Mouse (Mus musculus) hindbrain, postnatal 0 days (tissue): ENCODE results near the gene Zscan10. TPM values are rescaled to one million over a fixed set of nuclear protein-coding genes. Genes with fewer than 3 reads are reported as not detected.

ENCODE experiments used
- ATAC-seq: fragments of 200-750 bp; cut with Nextera tagmentation; 2 replicates; pipeline ENCODE4 v1.8.0; 2017; ENCODE audit warnings: mild to moderate bottlenecking, moderate TSS enrichment, moderate library complexity
- DNase-seq: peaks from one replicate; pipeline ENCODE4 v3.0.0-alpha.2; 2015; ENCODE audit warnings: low spot score
- H3K27ac ChIP-seq: fragments of 300-500 bp; sonication (generic); 2 replicates; pipeline ENCODE4 v1.5.1; 2014; ENCODE audit warnings: mild to moderate bottlenecking
- H3K27me3 ChIP-seq: fragments of 300-500 bp; sonication (generic); 2 replicates; pipeline ENCODE4 v1.6.1; 2014; ENCODE audit warnings: low read length, mixed read lengths; ENCODE audit not compliant: insufficient read depth
- H3K36me3 ChIP-seq: fragments of 300-500 bp; sonication (generic); 2 replicates; pipeline ENCODE4 v1.6.1; 2014; ENCODE audit warnings: low read length, mixed read lengths; ENCODE audit not compliant: insufficient read depth
- H3K4me1 ChIP-seq: fragments of 300-500 bp; sonication (generic); 2 replicates; pipeline ENCODE4 v1.6.1; 2014; ENCODE audit warnings: antibody characterized with exemption, low read length, mixed read lengths; ENCODE audit not compliant: insufficient read depth
- H3K4me2 ChIP-seq: fragments of 300-500 bp; sonication (generic); 2 replicates; pipeline ENCODE4 v1.6.1; 2014; ENCODE audit warnings: low read depth, mild to moderate bottlenecking, low read length, moderate library complexity, mixed read lengths
- H3K4me3 ChIP-seq: fragments of 300-500 bp; sonication (generic); 2 replicates; pipeline ENCODE4 v1.5.1; 2014; ENCODE audit warnings: low read length
- H3K9ac ChIP-seq: fragments of 300-500 bp; sonication (generic); replicated peaks from 2 replicates; pipeline ENCODE4 v1.6.1; 2014; ENCODE audit warnings: mild to moderate bottlenecking, low read length, moderate library complexity, mixed read lengths
- H3K9me3 ChIP-seq: fragments of 300-500 bp; sonication (generic); 2 replicates; pipeline ENCODE4 v1.6.1; 2016; ENCODE audit warnings: low read length, mixed read lengths
- CTCF ChIP-seq: IDR thresholded peaks from 2 replicates; pipeline ENCODE4 v1.5.1; 2016; ENCODE audit warnings: antibody characterized with exemption, control low read depth, low read depth
- WGBS: fragments of 180-500 bp; shearing (Covaris S2); extraction: QIAGEN DNeasy Blood & Tissue Kit; methylation state at CpG from one replicate; pipeline ENCODE4 v1.1.7; 2014; 5-methylcytosine and 5-hydroxymethylcytosine counted together
- polyA plus RNA-seq: library from polyadenylated mRNA; unstranded; fragments of >200 nt; fragmentation: Nextera tagmentation; extraction: Ambion mirVana; gene quantifications from 2 replicates; pipeline ENCODE4 v1.2.1, GENCODE M21; 2015
- total RNA-seq: library from RNA; depleted of rRNA; stranded (reverse); fragments of >200 nt; gene quantifications from 2 replicates; pipeline ENCODE4 v1.2.3, GENCODE M21; 2014

Gene Zscan10
- total and polyA plus RNA-seq, 2 experiments from 2014 or later, result 0.10 to 0.14 TPM

DNA sequence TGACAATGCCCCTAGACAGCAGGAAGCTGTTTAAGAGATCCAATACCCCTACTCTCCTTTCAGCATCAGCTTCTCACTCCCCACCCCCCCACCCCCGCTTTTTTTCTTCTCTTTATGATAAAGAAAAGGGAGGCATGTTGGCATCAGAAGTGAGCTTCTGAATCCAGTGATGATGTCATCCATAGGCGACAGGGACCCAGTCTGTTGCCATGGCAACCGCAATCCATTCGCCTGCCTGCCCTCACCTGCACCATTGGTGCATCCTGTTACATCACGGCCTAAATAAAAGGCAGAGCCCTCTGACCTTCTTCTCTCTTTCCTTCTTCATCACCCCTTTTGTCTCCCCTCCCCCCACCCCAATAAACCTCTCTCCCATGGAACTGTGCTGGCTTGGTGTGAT, 32.3 kb upstream of the Zscan10 start:
- H3K9me3 ChIP-seq, result no peaks in the 10 kb centered on the region
- H3K36me3 ChIP-seq, result no peaks in the 10 kb centered on the region
- H3K9ac ChIP-seq, result no peak overlapping the region
- peak; percentile 69 for DNase-seq
- H3K4me3 ChIP-seq, result no peak overlapping the region
- no peak for ATAC-seq
- no peaks in the 10 kb centered on the region for H3K27me3 ChIP-seq
- H3K4me1 ChIP-seq, result 0 out of 2 replicates have a peak, but pooled peaks cover 5% of the 10 kb centered on the region
- H3K4me2 ChIP-seq, result no peak overlapping the region
- 19% methylated on average over 5 of the region's 5 CpGs for WGBS
- H3K27ac ChIP-seq, result no peak overlapping the region
- no peak for TF ChIP-seq CTCF

DNA sequence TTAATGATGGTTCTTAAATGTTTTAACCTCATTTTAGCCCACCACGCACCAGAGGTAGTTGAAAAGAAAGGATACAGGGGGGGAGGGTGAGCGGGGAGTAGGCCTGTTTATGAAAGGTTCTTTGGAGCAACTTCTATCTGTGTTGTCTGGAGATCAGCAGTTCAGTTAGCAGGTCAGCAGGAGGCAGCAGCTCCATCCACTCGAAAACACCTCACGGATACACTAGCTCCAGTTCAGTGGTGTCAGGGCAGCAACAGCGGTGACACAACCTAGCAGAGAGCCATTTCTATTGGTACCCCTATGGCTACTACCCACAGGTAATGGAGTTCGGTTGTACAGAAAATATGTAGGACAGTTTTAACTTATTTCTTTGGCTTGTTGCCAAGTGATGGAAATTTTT, 30.6 kb upstream of the Zscan10 start:
- Histone ChIP-seq H3K9ac (no peak overlapping the region), H3K36me3 (peaks cover 13% of the 10 kb centered on the region; the same call in 1 of the 2 replicates), H3K4me3 (no peak overlapping the region), H3K27me3 (no peaks in the 10 kb centered on the region), H3K4me1 (no peaks in the 10 kb centered on the region), H3K4me2 (no peak overlapping the region), H3K27ac (no peak overlapping the region), H3K9me3 (no peaks in the 10 kb centered on the region)
- ATAC-seq (peak; percentile 46), DNase-seq (peak; percentile 62)
- peak; percentile 72 for TF ChIP-seq CTCF
- 40% methylated on average over 6 of the region's 6 CpGs for WGBS

DNA sequence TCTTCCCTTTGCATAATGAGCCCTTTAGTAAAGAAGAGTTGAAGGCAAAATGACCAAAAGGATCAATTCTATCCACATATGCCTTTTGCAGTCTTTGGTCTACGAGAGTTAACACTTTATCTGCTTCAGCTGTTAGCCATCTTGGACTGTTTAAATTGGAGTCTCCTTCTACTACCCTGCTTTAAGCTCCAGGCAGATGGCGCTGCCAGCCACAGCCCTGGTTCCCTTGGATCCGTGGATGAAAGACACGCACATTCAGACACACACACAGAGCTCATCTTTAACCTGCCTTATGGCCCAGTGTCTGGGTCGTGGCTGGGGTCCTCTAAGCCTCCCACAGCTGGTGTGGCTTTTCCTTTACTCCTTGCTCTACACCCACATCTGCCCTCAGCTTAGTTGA, 29.6 kb upstream of the Zscan10 start:
- no peak overlapping the region for H3K4me3 ChIP-seq
- DNase-seq, result peak; percentile 48
- H3K4me1 ChIP-seq, result no peaks in the 10 kb centered on the region
- peak; percentile 60 for TF ChIP-seq CTCF
- no peak overlapping the region; the same call in 1 of the 2 replicates for H3K27ac ChIP-seq
- peaks cover 22% of the 10 kb centered on the region for H3K36me3 ChIP-seq
- no peak overlapping the region for H3K9ac ChIP-seq
- H3K27me3 ChIP-seq, result no peaks in the 10 kb centered on the region
- ATAC-seq, result peak; percentile 25; the same call in 1 of the 2 replicates
- no peaks in the 10 kb centered on the region; the same call in 1 of the 2 replicates for H3K9me3 ChIP-seq
- H3K4me2 ChIP-seq, result no peak overlapping the region
- WGBS, result 22% methylated on average over 5 of the region's 5 CpGs

DNA sequence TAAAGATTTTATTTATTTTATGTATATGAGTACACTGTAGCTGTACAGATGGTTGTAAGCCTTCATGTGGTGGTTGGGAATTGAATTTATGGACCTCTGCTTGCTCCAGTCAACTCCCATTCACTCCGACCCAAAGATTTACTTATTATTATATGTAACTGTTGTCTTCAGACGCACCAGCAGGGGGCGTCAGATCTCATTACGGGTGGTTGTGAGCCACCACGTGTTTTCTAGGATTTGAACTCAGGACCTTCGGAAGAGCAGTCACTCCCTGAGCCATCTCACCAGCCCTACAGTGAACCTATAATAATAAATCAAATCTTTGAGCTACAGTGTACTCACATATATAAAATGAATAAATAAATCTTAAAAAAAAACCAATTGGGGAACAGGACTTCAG, 28.6 kb upstream of the Zscan10 start:
- peaks cover 31% of the 10 kb centered on the region for H3K36me3 ChIP-seq
- 82% methylated on average over 6 of the region's 6 CpGs for WGBS
- no peak for ATAC-seq
- H3K27ac ChIP-seq, result no peak overlapping the region
- no peak overlapping the region for H3K9ac ChIP-seq
- H3K4me1 ChIP-seq, result no peaks in the 10 kb centered on the region
- no peak overlapping the region for H3K4me2 ChIP-seq
- H3K4me3 ChIP-seq, result no peak overlapping the region
- peak; percentile 27; the same call in 1 of the 2 replicates for TF ChIP-seq CTCF
- no peaks in the 10 kb centered on the region; the same call in 1 of the 2 replicates for H3K9me3 ChIP-seq
- no peak for DNase-seq
- no peaks in the 10 kb centered on the region for H3K27me3 ChIP-seq

DNA sequence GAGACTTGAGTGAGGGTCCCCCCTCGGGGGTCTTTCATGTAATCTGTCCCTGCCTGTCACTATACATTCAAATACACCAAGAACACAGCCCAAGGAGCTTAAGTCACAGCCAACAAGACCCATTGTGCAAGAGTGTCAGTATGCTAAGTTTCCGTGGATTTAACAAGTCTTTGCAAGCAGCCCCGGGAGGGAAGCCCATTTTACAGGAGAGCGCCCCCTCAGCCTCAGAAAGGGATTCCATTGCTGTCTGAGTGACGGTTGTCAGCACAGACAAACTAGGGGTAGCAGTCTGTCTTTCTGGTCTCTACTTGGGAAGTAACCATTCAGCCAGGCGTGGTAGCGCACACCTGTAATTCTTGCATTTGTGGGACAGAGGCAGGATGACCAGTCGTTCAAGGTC, 26.5 kb upstream of the Zscan10 start:
- H3K4me2 ChIP-seq, result no peak overlapping the region
- WGBS, result 90% methylated on average over 8 of the region's 8 CpGs
- no peak for ATAC-seq
- H3K9me3 ChIP-seq, result no peaks in the 10 kb centered on the region; the same call in 1 of the 2 replicates
- H3K4me1 ChIP-seq, result no peaks in the 10 kb centered on the region
- H3K36me3 ChIP-seq, result peaks cover 44% of the 10 kb centered on the region
- DNase-seq, result no peak
- no peak overlapping the region for H3K27ac ChIP-seq
- no peak overlapping the region for H3K4me3 ChIP-seq
- H3K27me3 ChIP-seq, result no peaks in the 10 kb centered on the region
- TF ChIP-seq CTCF, result no peak
- no peak overlapping the region for H3K9ac ChIP-seq

DNA sequence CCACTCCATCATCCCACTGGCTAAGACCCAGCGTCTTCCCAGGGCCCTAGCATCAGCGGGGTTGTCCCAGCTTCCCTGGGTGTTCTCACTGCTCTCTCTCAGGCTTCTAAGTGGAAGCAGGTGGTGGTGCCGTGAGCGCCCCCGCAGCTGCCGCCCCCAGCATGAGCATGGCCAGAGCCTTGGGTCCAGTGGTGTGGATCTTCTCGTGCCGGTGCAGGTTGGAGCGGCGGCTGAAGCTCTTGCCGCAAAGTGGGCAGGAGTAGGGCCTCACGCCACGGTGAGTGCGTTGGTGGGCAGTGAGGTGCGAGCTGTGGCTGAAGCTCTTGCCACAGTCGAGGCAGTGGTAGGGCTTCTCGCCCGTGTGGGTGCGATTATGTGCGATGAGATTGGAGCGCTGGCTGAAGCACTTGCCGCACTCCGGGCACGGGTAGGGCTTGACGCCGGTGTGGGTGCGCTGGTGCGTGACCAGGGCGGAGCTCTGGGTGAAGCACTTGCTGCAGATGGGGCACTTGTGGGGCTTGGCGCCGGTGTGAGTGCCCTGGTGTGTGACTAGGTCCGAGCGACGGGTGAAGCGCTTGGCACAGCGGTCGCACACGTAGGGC, 24.6 kb upstream of the Zscan10 start:
- no peak for DNase-seq
- Histone ChIP-seq H3K9ac (no peak overlapping the region), H3K9me3 (no peaks in the 10 kb centered on the region; the same call in 1 of the 2 replicates), H3K36me3 (peaks cover 58% of the 10 kb centered on the region), H3K27me3 (no peaks in the 10 kb centered on the region), H3K27ac (no peak overlapping the region), H3K4me2 (no peak overlapping the region), H3K4me3 (no peak overlapping the region), H3K4me1 (no peaks in the 10 kb centered on the region)
- ATAC-seq, result no peak
- no peak for TF ChIP-seq CTCF
- 93% methylated on average over 38 of the region's 38 CpGs for WGBS

DNA sequence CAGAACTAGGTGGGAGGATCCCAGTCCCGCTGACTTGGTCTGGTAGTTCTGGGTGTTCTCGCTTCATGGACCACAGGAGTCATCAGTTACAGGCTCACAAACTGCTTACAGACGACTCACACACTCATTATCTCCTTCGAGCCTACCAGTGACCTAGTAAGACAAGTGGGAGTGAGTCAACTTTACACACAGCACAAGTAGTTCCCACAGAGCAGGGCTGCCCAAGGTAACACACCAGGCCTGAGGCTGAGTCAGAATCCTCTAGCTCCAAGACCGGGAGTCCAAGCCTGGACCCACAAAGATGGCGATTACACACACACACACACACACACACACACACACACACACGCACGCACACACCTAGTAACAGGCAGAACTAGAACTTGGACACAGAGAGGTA, 15.9 kb upstream of the Zscan10 start:
- Histone ChIP-seq H3K36me3 (peaks cover 14% of the 10 kb centered on the region), H3K9ac (peak overlapping the region; percentile 86; the same call in 1 of the 2 replicates), H3K4me3 (peak overlapping the region; percentile 78), H3K4me1 (peaks cover 17% of the 10 kb centered on the region), H3K4me2 (peak overlapping the region; percentile 73), H3K9me3 (no peaks in the 10 kb centered on the region), H3K27me3 (no peaks in the 10 kb centered on the region), H3K27ac (no peak overlapping the region)
- 89% methylated on average over 8 of the region's 8 CpGs for WGBS
- no peak for DNase-seq
- TF ChIP-seq CTCF, result no peak
- ATAC-seq, result no peak
